Mouse (Mus musculus) granulocyte monocyte progenitor cell, adult 5-6 weeks (primary cell): ENCODE measurements around the gene Twnk. TPM values are rescaled to one million over a fixed set of nuclear protein-coding genes. Genes with fewer than 3 reads are reported as not detected.
"Not testable (repeated sequence)": the region's sequence is repeated elsewhere in the genome, so short reads cannot be mapped to it uniquely, and the experiment has no call there.

Experiments used
- ATAC-seq: replicated peaks from 2 replicates; pipeline ENCODE4 v1.8.0; 2016; ENCODE audit warnings: mild to moderate bottlenecking, moderate TSS enrichment, inconsistent platforms; ENCODE audit not compliant: poor library complexity, severe bottlenecking
- total RNA-seq, 2 experiments: library from RNA; stranded (forward) in 1 of 2; stranded (reverse) in 1 of 2; fragments of 200-712, 200-1000 nt in 1 of 2; fragments of >200 nt in 1 of 2; fragmentation: Nextera tagmentation in 1 of 2; gene quantifications; 2 replicates each; pipeline ENCODE4 v1.2.3; 2014 to 2017

Twnk gene
- total RNA-seq, 2 experiments from 2014 or later, result 23.0 to 30.2 TPM

DNA sequence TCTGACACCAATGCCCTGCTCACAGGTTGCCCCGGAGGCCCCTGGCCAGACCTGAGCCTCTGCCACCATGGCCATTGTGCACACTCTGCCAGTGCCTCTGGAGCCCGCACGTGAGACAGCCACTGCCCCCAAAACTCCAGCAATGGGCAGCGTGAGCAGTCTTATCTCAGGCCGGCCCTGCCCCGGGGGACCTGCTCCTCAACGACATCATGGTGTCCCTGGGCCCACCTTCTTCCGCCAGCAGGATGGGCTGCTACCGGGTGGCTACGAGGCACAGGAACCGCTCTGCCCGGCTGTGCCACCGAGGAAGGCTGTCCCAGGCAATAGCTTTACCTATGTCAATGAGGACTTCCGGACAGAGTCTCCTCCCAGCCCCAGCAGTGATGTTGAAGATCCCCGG is 15.9 kb downstream of the Twnk start:
- no peak for ATAC-seq

DNA sequence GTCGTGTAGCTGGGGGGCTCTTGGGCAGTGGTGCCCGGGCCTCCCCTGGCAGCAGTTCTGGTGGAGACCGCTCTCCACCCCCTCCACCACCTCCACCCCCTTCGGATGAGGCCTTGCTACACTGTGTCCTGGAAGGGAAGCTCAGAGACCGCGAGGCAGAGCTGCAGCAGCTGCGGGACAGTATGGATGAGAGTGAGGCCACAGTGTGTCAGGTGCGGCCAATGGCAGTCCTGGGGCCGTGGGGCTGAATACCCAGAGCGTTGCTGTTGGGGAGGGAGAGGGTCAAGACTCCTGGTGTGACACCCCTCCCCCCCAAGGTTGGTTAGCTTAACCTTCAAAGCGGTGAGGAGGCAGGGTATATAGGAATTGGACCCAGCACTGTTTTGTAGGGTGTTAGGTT is 18.5 kb downstream of the Twnk start:
- no peak for ATAC-seq

DNA sequence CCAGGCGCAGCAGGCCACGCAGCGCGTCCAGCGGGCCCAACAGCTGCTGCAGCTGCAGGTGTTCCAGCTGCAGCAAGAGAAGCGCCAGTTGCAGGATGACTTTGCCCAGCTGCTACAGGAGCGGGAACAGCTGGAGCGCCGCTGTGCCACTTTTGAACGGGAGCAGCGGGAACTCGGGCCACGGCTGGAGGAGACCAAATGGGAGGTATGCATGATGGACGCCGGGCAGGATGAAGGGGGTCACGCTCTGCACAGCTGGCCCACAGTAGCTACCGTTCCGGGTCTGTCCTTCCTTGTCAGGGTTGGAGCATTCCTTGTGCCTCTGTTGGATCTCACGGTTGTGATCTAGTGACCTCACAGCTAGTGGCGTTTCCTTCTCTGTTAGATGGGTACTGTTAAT is 19.3 kb downstream of the Twnk start:
- no peak for ATAC-seq

DNA sequence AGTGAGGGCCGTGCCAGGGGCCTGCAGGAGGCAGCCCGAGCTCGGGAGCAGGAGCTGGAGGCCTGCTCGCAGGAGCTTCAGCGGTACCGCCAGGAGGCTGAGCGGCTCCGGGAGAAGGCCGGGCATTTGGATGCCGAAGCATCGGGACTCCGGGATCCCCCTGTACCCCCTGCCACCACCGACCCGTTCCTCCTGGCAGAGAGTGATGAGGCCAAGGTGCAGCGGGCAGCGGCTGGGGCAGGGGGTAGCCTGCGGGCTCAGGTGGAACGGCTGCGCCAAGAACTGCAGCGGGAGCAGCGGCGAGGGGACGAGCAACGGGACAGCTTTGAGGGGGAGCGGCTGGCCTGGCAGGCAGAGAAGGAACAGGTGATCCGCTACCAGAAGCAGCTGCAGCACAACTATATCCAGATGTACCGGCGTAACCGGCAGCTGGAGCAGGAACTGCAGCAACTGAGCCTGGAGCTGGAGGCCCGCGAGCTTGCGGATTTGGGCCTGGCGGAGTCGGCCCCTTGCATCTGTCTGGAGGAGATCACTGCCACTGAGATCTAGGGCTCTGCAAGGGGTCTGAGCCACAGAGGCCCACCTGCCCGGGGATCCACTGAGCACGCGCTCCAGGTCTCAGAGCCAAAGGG is 20.6 kb downstream of the Twnk start:
- ATAC-seq, result no peak

DNA sequence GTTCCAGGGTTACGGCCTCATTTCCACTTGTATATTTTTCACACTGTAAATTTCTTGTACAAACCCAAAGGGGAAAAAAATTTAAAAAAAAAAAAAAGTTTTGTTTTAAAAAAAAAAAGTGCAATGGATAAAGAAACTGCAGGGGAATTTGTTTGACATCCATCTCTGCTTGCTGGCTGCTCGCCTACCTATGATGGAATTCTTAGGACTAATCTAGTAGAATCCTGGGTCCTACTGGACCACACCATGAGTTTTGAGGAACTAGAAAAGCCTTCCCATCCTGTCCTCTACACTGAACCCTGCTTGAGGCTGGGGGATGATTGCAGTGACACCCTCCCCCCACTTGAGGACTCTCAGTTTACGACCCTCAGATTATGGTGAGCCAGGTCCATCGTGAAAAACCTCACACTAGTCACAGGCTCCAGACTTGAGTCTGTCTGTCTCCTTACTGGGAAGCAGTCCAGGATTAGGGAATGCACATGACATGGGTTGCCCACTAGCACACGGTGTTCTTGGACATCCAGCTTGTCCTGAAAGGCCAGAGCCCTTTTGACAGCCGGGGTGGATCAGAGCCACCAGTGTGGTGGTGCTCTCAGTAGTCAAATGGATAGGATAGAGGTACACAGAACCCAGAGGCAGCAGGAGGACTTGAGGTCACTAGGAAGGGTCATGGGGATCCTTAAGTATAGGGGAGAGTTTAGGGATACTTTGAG is 21.7 kb downstream of the Twnk start:
- ATAC-seq, result no peak

DNA sequence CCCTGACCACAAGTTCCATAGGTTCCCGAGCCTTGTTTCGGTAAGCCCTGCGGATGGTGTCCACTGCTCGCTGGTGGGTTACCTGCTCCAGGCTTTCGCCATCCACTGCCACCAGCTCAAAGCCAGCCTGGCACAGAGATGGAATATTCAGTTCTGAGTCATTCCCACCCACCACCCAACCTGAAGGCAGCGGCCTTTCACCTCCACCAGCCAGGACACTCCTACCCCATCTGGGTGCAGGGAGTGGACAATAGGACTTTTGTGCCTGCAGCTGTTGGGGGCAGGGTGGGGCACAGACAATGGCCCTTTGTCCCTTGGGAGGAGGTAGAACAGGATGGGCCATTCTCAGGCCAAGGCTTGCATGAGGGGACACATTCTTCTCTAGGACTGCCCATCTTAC is 22.4 kb downstream of the Twnk start:
- no peak for ATAC-seq

DNA sequence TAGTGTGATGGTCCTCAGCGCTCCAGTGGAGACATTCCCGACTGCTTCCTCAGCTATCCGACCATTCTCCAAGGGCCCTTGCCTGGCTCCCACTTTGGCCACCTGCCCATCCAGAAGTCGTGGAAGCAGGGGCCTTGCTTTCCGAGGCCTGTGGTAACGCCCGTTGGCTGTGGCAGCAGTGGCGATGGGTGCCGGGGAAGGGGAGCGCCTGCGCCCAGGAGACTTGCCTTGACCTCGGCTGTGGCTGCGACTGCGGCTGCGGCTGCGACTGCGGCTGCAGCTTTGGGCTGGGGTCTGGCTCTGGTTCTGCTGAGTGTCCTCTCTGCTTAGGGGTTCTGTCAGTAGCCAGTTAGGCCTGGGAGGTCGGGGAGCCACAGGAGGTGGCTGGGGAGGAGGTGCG is 23.3 kb downstream of the Twnk start:
- ATAC-seq, result no peak

DNA sequence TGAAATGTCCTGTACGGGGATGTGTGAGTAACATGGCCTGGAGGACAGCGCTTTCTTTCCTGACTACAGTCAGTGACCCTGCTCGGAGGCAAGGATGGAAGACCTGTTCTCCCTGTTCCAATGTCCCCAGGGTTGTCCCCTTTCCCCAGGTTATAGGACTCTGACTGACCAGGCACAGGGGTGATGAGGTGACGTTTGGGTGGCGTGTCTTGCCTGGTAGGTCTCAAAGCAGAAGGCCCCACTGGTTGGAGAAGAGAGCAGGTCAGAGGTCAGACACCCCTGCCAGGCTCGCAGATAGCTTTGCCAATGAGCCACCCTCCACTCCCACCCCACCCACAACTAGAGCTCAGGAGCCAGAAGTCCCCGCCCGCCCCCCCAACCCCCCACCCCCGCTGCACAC is 24.1 kb downstream of the Twnk start:
- ATAC-seq, result no peak

DNA sequence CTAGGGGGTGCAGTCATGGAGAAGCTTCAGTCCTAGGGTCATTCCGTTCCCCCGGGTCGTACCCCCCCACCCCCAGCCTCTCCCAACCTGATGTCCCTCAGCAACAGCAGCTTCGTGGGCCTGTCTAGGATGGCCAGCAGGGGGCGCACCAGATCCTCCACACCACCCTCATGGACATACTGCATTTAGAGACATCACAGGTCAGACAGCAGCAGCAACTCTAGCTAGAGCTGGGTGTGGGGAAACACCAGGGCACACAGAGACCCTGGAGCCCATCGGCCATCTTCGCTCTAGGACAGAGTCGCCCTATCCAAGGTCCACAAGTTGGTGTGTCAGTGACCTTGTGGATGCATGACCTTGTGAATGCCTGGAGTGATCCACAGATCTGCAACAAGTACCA is 24.6 kb downstream of the Twnk start:
- peak; percentile 36 for ATAC-seq

DNA sequence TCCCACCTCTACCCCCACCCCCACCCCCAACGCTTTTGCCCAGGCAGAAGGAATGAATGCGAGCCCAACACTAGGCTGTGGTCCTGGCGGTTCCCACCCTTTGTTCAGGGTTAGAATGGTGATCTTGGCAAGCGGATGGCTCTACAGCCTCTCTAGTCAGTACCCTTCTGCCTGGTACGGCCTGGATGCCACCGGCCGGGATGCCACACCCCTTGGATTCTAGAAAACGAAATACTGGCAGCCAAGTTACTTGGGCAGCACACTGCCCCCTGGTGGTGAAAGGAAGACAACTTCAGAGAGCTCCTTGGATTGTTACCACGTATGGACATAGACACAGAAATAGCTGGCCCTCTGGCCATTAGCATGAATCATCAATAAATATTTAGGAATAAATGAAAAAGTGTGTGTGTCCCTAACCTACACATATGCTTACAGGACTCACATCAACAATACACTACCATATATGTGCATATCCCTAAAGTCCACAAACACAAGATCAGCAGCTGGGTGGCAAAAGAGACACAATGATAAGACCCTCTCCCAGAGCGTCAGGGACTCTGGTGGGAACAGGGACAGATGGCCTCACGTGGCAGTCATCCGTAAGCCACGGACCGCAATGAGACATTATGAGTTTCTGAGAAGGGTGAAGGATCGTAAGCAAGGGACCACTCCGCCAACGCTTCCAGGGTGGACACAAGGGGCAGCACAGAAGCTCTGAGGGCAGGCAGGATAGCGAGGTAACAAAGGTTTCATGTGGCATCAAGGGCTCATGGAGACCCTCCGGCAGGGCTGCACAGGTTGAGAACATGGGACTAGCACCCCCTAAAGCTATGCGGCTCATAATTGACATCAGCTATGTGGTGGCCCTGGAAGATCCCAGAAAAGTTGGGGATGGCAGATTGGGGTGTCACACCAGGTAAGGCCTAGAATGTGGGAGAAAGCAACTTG is 25.6 kb downstream of the Twnk start:
- ATAC-seq, result peak; percentile 55

DNA sequence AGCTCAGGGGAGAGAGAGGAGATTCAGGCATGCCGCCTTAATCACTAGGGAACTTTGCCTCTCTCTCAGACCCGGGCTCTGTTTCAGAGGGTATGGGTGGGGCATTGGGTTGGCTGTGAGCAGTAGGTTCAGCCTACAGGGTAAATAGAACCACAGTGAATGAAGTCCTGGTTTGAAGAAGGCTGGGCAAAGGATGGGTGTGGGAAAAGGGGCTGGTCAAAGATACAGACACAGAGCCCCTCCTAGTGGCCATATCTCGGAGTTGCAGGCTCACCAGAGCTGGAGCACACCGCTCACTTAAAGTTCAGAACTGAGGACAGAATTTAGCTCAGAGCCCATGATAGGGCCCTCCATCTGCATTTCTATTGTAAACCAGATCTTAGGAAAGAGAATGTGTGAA is 26.3 kb downstream of the Twnk start:
- peak; percentile 60 for ATAC-seq

DNA sequence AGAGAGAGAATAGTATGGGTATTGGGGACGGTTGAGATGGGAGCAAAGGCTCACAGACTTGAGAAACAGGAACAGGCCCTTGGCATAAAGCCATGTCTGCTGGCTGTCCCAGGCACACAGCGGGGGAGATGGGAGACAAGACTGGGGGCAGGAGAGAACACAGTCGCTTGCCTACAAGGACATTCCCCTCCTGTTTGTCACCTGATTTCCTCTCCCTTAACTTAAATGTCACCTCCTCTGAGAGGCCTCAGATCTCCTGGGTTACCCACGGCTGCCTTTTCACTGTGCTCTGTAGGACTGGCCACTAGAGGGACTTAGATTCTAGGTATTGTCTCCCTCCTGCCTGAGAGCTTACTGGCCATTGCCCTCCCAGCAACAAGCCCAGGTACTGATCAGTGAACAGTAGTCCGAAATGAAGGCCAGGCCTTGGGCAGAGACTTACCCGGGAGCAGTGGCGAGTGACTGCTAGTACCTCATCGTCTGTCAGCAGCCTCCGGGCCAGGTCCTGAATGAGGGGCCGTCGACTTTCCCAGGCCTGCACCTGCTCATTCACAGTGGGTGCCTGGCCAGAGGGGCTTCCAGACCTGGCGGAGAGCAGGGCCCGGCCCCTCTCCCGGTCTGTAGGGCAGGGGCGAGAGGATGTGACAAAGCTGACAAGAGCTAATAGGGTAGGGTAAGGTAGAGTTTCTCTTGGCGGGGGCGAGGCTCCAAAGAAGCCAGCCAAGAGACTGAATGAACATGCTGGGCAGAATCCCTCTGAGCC is 27.3 kb downstream of the Twnk start:
- peak; percentile 43; the same call in 1 of the 2 replicates for ATAC-seq

DNA sequence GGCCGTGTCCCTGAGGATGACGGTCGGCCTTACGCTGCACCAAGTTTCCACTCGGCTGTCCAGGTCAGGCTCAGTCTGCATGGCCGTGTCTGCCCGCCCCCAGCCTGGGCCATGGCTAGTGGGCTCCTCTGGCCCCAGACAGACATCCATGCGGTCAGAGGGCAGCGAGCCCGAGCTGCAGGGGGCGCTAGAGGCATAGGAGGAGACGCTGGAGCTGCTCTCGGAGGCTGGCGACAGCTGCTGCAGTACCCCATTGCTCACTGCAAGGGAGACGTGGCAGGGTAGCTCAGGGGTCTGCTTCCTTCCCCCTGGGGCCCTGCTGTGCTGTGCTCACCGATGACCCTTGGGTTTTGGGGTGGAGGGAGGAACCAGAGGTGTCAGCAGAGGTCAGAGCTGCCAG is 31.4 kb downstream of the Twnk start:
- ATAC-seq, result peak; percentile 64

DNA sequence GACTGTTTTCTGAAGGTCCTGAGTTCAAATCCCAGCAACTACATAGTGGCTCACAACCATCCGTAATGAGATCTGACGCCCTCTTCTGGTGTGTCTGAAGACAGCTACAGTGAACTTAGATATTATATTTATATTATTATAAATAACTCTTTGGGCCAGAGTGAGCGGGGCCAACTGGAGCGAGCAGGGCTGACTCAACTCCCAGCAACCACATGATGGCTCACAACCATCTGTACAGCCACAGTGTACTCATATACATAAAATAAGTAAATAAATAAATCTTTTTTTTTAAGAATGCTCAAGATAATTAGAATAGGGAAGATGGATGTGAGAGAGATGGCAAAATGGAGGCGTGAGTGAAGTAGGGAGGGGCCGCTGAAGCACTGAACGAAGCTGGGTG is 32.7 kb downstream of the Twnk start:
- not testable (repeated sequence) for ATAC-seq

DNA sequence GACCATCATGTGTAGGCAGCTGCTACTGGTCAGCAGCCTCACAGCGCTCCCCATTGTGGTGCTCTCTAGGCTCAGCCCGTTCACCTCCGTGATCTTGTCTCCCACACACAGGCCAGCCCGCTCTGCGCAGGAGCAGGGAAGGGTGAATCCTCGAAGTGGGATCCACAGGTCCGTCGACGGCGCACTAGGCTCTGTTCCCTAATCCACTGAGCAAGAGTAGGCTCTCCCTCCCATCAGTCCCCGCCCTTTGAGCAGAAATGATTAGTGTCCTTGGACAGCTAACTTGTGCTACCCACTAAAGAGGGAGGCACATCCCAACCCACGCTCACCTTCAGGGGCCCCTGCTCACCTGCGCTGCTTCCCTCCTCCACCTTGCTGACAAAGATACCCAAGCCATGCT is 34.8 kb downstream of the Twnk start:
- ATAC-seq, result no peak

DNA sequence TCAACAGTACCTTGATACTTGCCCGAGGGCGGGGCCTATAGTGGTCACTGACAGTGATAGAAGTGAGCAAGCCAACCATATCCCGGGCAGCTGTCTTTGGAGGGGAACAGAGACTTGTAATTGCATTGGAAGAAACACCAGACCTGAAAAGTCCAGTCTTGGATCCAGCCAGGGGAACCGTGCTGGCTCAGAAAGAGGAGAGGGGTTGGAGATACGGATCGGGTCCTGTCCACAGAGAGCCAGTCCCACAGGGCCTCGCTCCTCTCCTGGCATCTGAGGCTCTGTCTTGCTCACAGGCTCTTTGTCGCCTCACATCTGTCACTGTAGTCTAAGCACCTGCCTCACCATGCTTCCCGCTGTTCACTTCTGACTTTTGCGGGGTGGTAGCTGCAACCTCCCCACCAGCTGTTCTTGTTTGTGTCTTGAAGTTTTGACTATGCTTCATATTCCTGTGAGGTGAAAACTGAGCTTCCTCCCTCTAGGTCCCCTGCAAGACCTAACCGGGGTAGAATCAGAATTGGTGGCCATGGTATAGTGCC is 39.0 kb downstream of the Twnk start:
- ATAC-seq, result no peak

DNA sequence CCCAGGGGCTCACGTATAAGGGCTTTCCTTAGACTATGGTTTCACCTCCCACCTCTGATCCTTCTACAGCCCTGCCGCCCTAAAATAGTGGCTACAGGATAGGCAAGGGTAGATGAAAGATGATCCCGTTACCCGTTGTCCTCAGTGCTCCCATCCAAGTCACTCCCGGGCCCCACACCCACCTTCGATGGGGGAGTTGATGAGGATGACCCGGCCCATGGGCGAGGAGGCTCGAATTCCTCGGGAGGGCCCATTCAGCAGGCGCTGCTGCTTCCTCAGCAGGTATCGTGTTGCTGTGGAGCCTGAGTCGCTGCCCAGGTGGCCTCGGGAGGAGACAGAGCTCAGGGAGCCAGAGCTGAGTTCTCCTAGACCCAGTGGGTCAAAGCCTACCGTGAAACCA is 39.8 kb downstream of the Twnk start:
- no peak for ATAC-seq

DNA sequence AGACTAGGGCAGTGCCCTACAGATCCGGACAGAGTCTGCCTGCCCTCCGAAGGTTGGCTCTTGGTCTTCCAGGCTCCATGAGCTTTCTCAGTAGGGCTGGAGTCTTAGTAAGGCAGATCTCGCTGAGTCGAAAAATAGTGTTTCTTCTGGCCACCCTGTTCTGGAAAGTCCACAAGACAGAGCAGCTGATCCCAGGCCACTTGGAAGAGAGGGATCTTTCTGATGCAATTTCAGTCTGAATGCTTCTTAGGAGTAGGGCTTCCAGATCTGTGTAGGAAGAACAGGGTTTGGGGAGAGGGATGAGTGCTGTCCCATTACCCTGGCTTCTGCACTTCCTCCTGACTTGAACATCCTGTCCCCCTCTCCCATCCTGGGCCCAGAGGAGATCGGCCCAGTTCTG is 40.2 kb downstream of the Twnk start, which contains the start of gene Pdzd7:
TSS of gene Pdzd7 (minus strand) at position 67 of the 400 bp plus-strand sequence.
- no peak for ATAC-seq

DNA sequence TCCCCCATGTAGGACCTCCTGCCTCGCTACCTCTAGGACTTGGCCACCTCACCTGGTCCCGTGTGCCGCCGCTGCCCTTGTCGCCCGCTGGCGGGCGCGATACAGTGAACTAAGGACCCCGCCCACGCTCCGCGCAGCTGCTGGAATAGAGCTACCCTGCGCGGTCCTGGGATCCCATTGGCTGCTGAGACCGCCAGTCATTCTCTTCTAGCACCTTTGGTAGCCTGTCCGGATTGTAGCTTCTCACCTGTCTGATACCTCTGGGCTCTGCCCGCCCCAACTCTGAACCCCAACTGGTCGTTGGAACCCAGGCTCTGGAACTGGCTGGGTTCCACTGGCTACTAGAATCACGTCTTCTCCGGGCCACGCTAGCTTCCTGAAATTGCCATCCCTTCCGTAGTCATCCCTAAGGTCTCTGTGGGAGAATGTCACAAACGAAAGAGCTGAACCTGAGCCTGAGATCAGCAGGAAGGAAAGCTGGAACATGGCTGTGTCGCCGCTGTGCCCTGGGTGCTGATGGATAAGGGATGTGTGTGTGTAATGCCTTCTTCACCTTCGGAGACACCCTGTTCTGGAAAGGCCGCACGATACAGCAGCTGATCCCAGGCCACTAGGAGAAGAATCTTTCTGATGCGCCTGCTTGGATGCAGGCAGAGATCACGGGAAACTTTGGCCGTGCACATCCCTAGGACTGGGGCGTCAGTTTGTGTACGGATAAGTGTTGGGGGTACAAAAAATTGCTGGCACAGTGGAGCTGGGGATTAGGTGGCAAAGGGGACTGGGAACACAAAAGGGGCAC is 41.3 kb downstream of the Twnk start:
- no peak for ATAC-seq
